Mouse (Mus musculus) midbrain, embryonic 14.5 days (tissue): ENCODE measurements around the gene Exd1. TPM values are rescaled to one million over a fixed set of nuclear protein-coding genes. Genes with fewer than 3 reads are reported as not detected.

Experiments used
- ATAC-seq: fragments of 200-750 bp; cut with Nextera tagmentation; 2 replicates; pipeline ENCODE4 v1.8.0; 2017; ENCODE audit warnings: moderate number of reproducible peaks, moderate library complexity; ENCODE audit not compliant: low FRiP score, low TSS enrichment
- DNase-seq: peaks from one replicate; pipeline ENCODE4 v3.0.0-alpha.2; 2015
- H3K27ac ChIP-seq: fragments of 300-500 bp; sonication (generic); replicated peaks from 2 replicates; pipeline ENCODE4 v1.5.1; 2014; ENCODE audit warnings: mild to moderate bottlenecking, low read depth, low read length, moderate library complexity
- H3K27me3 ChIP-seq: fragments of 300-500 bp; sonication (generic); 2 replicates; pipeline ENCODE4 v1.6.1; 2014; ENCODE audit warnings: low read length, control low read depth, mixed read lengths; ENCODE audit not compliant: control insufficient read depth, insufficient read depth
- H3K36me3 ChIP-seq: fragments of 300-500 bp; sonication (generic); 2 replicates; pipeline ENCODE4 v1.6.1; 2014; ENCODE audit warnings: low read length, control low read depth; ENCODE audit not compliant: control insufficient read depth, insufficient read depth
- H3K4me1 ChIP-seq: fragments of 300-500 bp; sonication (generic); 2 replicates; pipeline ENCODE4 v1.6.1; 2014; ENCODE audit warnings: mild to moderate bottlenecking, antibody characterized with exemption, low read length, control low read depth; ENCODE audit not compliant: control insufficient read depth, insufficient read depth
- H3K4me2 ChIP-seq: fragments of 300-500 bp; sonication (generic); 2 replicates; pipeline ENCODE4 v1.6.1; 2014; ENCODE audit warnings: mild to moderate bottlenecking, low read length, moderate library complexity
- H3K4me3 ChIP-seq: fragments of 300-500 bp; sonication (generic); replicated peaks from 2 replicates; pipeline ENCODE4 v1.5.1; 2014; ENCODE audit warnings: low read depth, low read length
- H3K9ac ChIP-seq: fragments of 300-500 bp; sonication (generic); replicated peaks from 2 replicates; pipeline ENCODE4 v1.6.1; 2014; ENCODE audit warnings: mild to moderate bottlenecking, low read length, moderate library complexity
- H3K9me3 ChIP-seq: fragments of 300-500 bp; sonication (generic); 2 replicates; pipeline ENCODE4 v1.6.1; 2016; ENCODE audit warnings: low read length, control low read depth, mixed read lengths; ENCODE audit not compliant: control insufficient read depth
- WGBS: fragments of 180-500 bp; shearing (Covaris S2); extraction: QIAGEN DNeasy Blood & Tissue Kit; methylation state at CpG from one replicate; pipeline ENCODE4 v1.1.7; 2014; 5-methylcytosine and 5-hydroxymethylcytosine counted together
- polyA plus RNA-seq: library from polyadenylated mRNA; unstranded; fragments of >200 nt; fragmentation: Nextera tagmentation; extraction: Ambion mirVana; gene quantifications from 2 replicates; pipeline ENCODE4 v1.2.1, GENCODE M21; 2014

Exd1 gene
- polyA plus RNA-seq, 1 experiment from 2014 or later = 0.50 TPM

DNA sequence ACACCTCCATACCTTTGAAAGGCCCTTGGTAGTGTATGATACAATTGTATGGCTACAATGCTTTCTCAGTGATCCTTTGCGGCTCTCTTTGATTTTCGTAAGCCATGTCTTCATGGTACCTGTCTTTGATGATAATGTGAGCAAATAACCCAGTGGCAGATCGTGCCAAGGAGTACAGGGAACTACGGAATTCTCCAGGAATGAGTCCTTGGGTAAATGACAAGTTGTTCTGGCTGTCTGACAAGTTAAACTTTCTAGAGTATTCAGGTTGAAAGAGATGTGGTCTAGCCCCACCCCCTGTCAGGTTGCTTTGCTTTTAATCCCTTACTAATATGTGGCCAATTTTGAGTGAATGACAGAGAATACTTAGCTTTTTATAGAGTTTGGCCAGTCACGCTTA, 1.3 kb upstream of the Exd1 start:
- Histone ChIP-seq H3K9ac (peak overlapping the region; percentile 80), H3K27ac (no peak overlapping the region), H3K36me3 (no peaks in the 10 kb centered on the region), H3K4me1 (peaks cover 12% of the 10 kb centered on the region), H3K4me3 (peak overlapping the region; percentile 82), H3K27me3 (no peaks in the 10 kb centered on the region), H3K4me2 (peak overlapping the region; percentile 67), H3K9me3 (no peaks in the 10 kb centered on the region)
- DNase-seq (no peak), ATAC-seq (no peak)
- WGBS = 76% methylated on average over 5 of the region's 5 CpGs

- Histone ChIP-seq H3K27ac (peak overlapping the region; percentile 83), H3K27me3 (no peaks in the 10 kb centered on the region), H3K4me2 (peak overlapping the region; percentile 67), H3K9me3 (no peaks in the 10 kb centered on the region), H3K4me3 (peak overlapping the region; percentile 82), H3K4me1 (peaks cover 12% of the 10 kb centered on the region), H3K36me3 (no peaks in the 10 kb centered on the region), H3K9ac (peak overlapping the region; percentile 80)
- DNase-seq (no peak), ATAC-seq (no peak)
- WGBS = 12% methylated on average over 3 of the region's 3 CpGs
These were observed 889 bp upstream of the Exd1 start for GRCm38 (mm10) chr2:119548371-119548660.

DNA sequence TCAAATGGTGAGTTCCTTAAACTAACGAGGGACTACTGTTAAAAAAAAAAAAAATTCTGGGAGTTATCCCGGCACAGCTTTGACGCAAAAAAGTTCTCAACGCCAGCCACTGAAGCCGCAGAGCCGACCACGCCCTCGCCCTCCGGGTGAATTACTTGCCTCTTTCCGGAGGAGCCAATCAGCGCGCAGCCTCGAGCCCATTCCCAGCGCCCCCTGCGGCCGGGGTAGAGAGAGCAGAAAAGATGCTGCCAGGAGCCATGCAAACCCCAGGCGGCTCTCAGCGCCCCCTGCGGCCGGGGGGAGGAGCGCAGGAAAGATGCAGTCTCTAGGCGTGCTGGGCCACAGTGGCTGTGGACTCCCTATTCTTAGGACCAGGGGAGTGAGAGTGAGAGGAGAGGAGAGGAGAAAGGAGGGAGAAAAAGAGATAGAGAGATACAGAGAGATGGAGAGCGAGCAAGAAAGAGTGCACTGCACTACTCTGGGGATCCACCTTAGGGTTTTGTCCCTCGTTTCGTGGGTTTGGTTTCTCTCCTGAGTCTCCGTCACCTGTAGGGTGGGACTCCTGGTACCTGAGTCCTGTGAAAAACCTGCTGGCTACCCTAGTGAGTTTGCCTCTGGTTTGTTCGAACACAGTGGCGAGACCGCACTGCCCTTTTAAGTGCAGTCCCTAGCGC, 442 bp downstream of the Exd1 start:
- H3K4me2 ChIP-seq = peak overlapping the region; percentile 67
- H3K4me3 ChIP-seq = peak overlapping the region; percentile 82
- H3K36me3 ChIP-seq = no peaks in the 10 kb centered on the region
- ATAC-seq = peak; percentile 37
- H3K9me3 ChIP-seq = no peaks in the 10 kb centered on the region
- DNase-seq = peak; percentile 77
- peak overlapping the region; percentile 83 for H3K27ac ChIP-seq
- peaks cover 12% of the 10 kb centered on the region for H3K4me1 ChIP-seq
- H3K9ac ChIP-seq = peak overlapping the region; percentile 80; the same call in 1 of the 2 replicates
- no peaks in the 10 kb centered on the region for H3K27me3 ChIP-seq
- under 1% methylated on average over 30 of the region's 30 CpGs for WGBS

DNA sequence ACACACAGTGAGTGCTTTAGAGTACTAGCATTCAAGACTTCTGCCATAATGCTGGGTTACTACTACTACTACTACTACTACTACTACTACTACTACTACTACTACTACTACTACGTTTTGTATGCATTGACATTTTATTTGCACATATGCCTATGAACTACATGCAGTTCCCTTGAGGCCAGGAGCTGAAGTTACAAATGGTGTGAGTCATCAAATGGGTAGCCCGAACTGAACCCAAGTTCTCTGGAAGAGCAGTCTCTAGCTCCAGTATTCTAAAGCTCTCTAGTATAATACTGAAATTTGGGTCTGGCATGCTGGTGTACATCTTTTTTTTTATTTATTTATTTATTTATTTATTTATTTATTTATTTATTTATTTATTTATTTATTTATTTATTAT, 3.8 kb downstream of the Exd1 start:
- no peak overlapping the region for H3K4me2 ChIP-seq
- H3K27me3 ChIP-seq = no peaks in the 10 kb centered on the region
- H3K4me3 ChIP-seq = no peak overlapping the region
- H3K36me3 ChIP-seq = no peaks in the 10 kb centered on the region
- WGBS = 75% methylated on average over 2 of the region's 2 CpGs
- H3K9ac ChIP-seq = no peak overlapping the region
- DNase-seq (no peak), ATAC-seq (no peak)
- H3K9me3 ChIP-seq = no peaks in the 10 kb centered on the region
- H3K27ac ChIP-seq = no peak overlapping the region
- peaks cover 3% of the 10 kb centered on the region for H3K4me1 ChIP-seq

GRCm38 (mm10) chr2:119542106-119542505, 5.3 kb downstream of the Exd1 start:
- peak; percentile 69 for DNase-seq

GRCm38 (mm10) chr2:119538802-119539201, 8.6 kb downstream of the Exd1 start:
- no peaks in the 10 kb centered on the region for H3K4me1 ChIP-seq
- 82% methylated on average over 9 of the region's 9 CpGs for WGBS
- H3K9me3 ChIP-seq = no peaks in the 10 kb centered on the region
- no peaks in the 10 kb centered on the region for H3K27me3 ChIP-seq
- no peak overlapping the region for H3K4me3 ChIP-seq
- no peak overlapping the region for H3K9ac ChIP-seq
- H3K27ac ChIP-seq = no peak overlapping the region
- DNase-seq = no peak
- no peaks in the 10 kb centered on the region for H3K36me3 ChIP-seq
- H3K4me2 ChIP-seq = no peak overlapping the region
- no peak for ATAC-seq

More at GRCm38 (mm10) chr2:119542106-119542505, 5.3 kb downstream of the Exd1 start:
- Histone ChIP-seq H3K27me3 (no peaks in the 10 kb centered on the region), H3K4me2 (no peak overlapping the region), H3K9me3 (no peaks in the 10 kb centered on the region), H3K36me3 (no peaks in the 10 kb centered on the region), H3K9ac (no peak overlapping the region), H3K4me3 (no peak overlapping the region), H3K4me1 (no peaks in the 10 kb centered on the region), H3K27ac (no peak overlapping the region)
- ATAC-seq = no peak
- 35% methylated on average over 1 of the region's 1 CpGs for WGBS

GRCm38 (mm10) chr2:119525422-119525821, 22.0 kb downstream of the Exd1 start:
- H3K4me2 ChIP-seq = no peak overlapping the region
- no peak overlapping the region for H3K27ac ChIP-seq
- DNase-seq (no peak), ATAC-seq (no peak)
- no peaks in the 10 kb centered on the region for H3K9me3 ChIP-seq
- H3K36me3 ChIP-seq = no peaks in the 10 kb centered on the region
- no peaks in the 10 kb centered on the region for H3K27me3 ChIP-seq
- 53% methylated on average over 4 of the region's 4 CpGs for WGBS
- H3K4me3 ChIP-seq = no peak overlapping the region
- H3K4me1 ChIP-seq = no peaks in the 10 kb centered on the region
- no peak overlapping the region for H3K9ac ChIP-seq

- no peak overlapping the region for H3K4me2 ChIP-seq
- no peaks in the 10 kb centered on the region for H3K27me3 ChIP-seq
- H3K4me3 ChIP-seq = no peak overlapping the region
- no peaks in the 10 kb centered on the region for H3K4me1 ChIP-seq
- H3K9ac ChIP-seq = no peak overlapping the region
- DNase-seq = no peak
- 86% methylated on average over 4 of the region's 4 CpGs for WGBS
- no peak for ATAC-seq
- H3K27ac ChIP-seq = no peak overlapping the region
- H3K36me3 ChIP-seq = no peaks in the 10 kb centered on the region
- H3K9me3 ChIP-seq = no peaks in the 10 kb centered on the region
These were observed 23.6 kb downstream of the Exd1 start for GRCm38 (mm10) chr2:119523836-119524235.

- Histone ChIP-seq H3K27ac (no peak overlapping the region), H3K9me3 (no peaks in the 10 kb centered on the region), H3K4me1 (no peaks in the 10 kb centered on the region), H3K4me3 (no peak overlapping the region), H3K27me3 (no peaks in the 10 kb centered on the region), H3K4me2 (no peak overlapping the region), H3K36me3 (no peaks in the 10 kb centered on the region), H3K9ac (no peak overlapping the region)
- ATAC-seq (no peak), DNase-seq (peak; percentile 42)
- WGBS = 71% methylated on average over 7 of the region's 7 CpGs
These were observed 26.9 kb downstream of the Exd1 start for GRCm38 (mm10) chr2:119520550-119520949.
